In genomic region chr6:84102002-84102401, GRCm38 (mm10) we compare ENCODE assay signal across 22 mouse cellular contexts.
DNase-seq lines count a peak whose midpoint lies in the region; ATAC-seq and TF ChIP-seq lines count a peak whose summit lies in the region.
"Had no signal": no experiment of that assay in that cellular context is flagged by ENCODE, and none has a peak within 500 bp of the region (broad histone marks: within the 10 kb centered on the region; RNA-seq: fewer than 3 reads in every experiment).

No protein-coding gene starts in this region.

- no peaks in the 10 kb centered on the region for H3K36me3 ChIP-seq in kidney, embryonic 16.5 days (ENCODE audit: insufficient read depth, low read length)
- H3K36me3 ChIP-seq in kidney, adult 2 months (ENCODE audit: control insufficient read depth, insufficient read depth, low read length): no peaks in the 10 kb centered on the region
- H3K36me3 ChIP-seq in intestine, embryonic 14.5 days (ENCODE audit: control insufficient read depth, insufficient read depth, low read length): no peaks in the 10 kb centered on the region
- no peaks in the 10 kb centered on the region for H3K36me3 ChIP-seq in limb, embryonic 11.5 days (ENCODE audit: control insufficient read depth, insufficient read depth, low read length)
- no peaks in the 10 kb centered on the region for H3K36me3 ChIP-seq in neural tube, embryonic 13.5 days
- H3K36me3 ChIP-seq: limb, embryonic 15.5 days; liver, embryonic 15.5 days had no signal

- H3K4me2 ChIP-seq in kidney, embryonic 16.5 days (replicated peaks; ENCODE audit: low read depth, low read length): 0 out of 2 replicates have a peak overlapping the region, but pooled peaks have one; percentile 18
- no peak overlapping the region for H3K4me2 ChIP-seq in intestine, embryonic 14.5 days (ENCODE audit: low read length)
- H3K4me2 ChIP-seq in limb, embryonic 11.5 days (ENCODE audit: low read depth, severe bottlenecking): no peak overlapping the region
- peak overlapping the region; percentile 3; the same call in 1 of the 2 replicates for H3K4me2 ChIP-seq in neural tube, embryonic 13.5 days
- H3K4me2 ChIP-seq: heart, embryonic 13.5 days; hindbrain, embryonic 14.5 days; limb, embryonic 15.5 days; liver, embryonic 15.5 days had no signal

- peaks cover 24% of the 10 kb centered on the region; the same call in 1 of the 2 replicates for H3K4me1 ChIP-seq in kidney, embryonic 16.5 days (ENCODE audit: insufficient read depth, low read length)
- no peaks in the 10 kb centered on the region for H3K4me1 ChIP-seq in kidney, adult 2 months (ENCODE audit: control insufficient read depth, insufficient read depth, low read length)
- H3K4me1 ChIP-seq in intestine, embryonic 14.5 days (replicated peaks; ENCODE audit: control insufficient read depth, insufficient read depth, low read length): peaks cover 18% of the 10 kb centered on the region
- peaks cover 53% of the 10 kb centered on the region for H3K4me1 ChIP-seq in limb, embryonic 11.5 days (ENCODE audit: control insufficient read depth, insufficient read depth, low read length)
- H3K4me1 ChIP-seq in neural tube, embryonic 13.5 days (replicated peaks): peaks cover 30% of the 10 kb centered on the region
- H3K4me1 ChIP-seq: liver, embryonic 15.5 days had no signal

- TF ChIP-seq CTCF in kidney, adult 2 months (conservative IDR thresholded peaks at IDR 0.05; ENCODE audit: insufficient read depth, insufficient read length, low read depth, low read length): no peak

- no peak overlapping the region for H3K4me3 ChIP-seq in kidney, embryonic 16.5 days (ENCODE audit: low read length)
- no peak overlapping the region for H3K4me3 ChIP-seq in kidney, adult 2 months (ENCODE audit: insufficient read depth, low read depth, low read length)
- no peak overlapping the region for H3K4me3 ChIP-seq in intestine, embryonic 14.5 days (ENCODE audit: low read depth, low read length)
- no peak overlapping the region for H3K4me3 ChIP-seq in limb, embryonic 11.5 days (ENCODE audit: low read depth, low read length)
- H3K4me3 ChIP-seq in neural tube, embryonic 13.5 days: no peak overlapping the region
- H3K4me3 ChIP-seq: erythroblast, embryonic 14.5 days; gastrocnemius, adult 2 months; heart, embryonic 13.5 days; layer of hippocampus, adult 2 months; limb, embryonic 15.5 days; liver, embryonic 15.5 days had no signal

- no peak for TF ChIP-seq POLR2A in kidney, adult 2 months (IDR thresholded peaks at IDR 0.05; ENCODE audit: low read depth, low read length)

- WGBS in kidney, embryonic 16.5 days: 18% methylated on average over 15 of the region's 15 CpGs
- 35% methylated on average over 15 of the region's 15 CpGs for WGBS in kidney, adult 2 months
- 34% methylated on average over 15 of the region's 15 CpGs for WGBS in intestine, embryonic 14.5 days
- 14% methylated on average over 15 of the region's 15 CpGs for WGBS in limb, embryonic 11.5 days
- 23% methylated on average over 15 of the region's 15 CpGs for WGBS in neural tube, embryonic 13.5 days

- H3K27me3 ChIP-seq in kidney, embryonic 16.5 days (ENCODE audit: insufficient read depth, low read length): peaks cover 63% of the 10 kb centered on the region
- H3K27me3 ChIP-seq in kidney, adult 2 months (replicated peaks; ENCODE audit: control insufficient read depth, insufficient read depth, low read length): no peaks in the 10 kb centered on the region
- peaks cover 10% of the 10 kb centered on the region; the same call in 1 of the 2 replicates for H3K27me3 ChIP-seq in intestine, embryonic 14.5 days (replicated peaks; ENCODE audit: control insufficient read depth, insufficient read depth, low read length)
- no peaks in the 10 kb centered on the region for H3K27me3 ChIP-seq in limb, embryonic 11.5 days (ENCODE audit: control insufficient read depth, insufficient read depth, low read length)
- H3K27me3 ChIP-seq in neural tube, embryonic 13.5 days: peaks cover 49% of the 10 kb centered on the region

- H3K9me3 ChIP-seq in kidney, embryonic 16.5 days (ENCODE audit: low read length): no peaks in the 10 kb centered on the region
- no peaks in the 10 kb centered on the region for H3K9me3 ChIP-seq in intestine, embryonic 14.5 days (ENCODE audit: control insufficient read depth, low read length)
- no peaks in the 10 kb centered on the region for H3K9me3 ChIP-seq in limb, embryonic 11.5 days (ENCODE audit: control insufficient read depth, low read length)
- no peaks in the 10 kb centered on the region for H3K9me3 ChIP-seq in neural tube, embryonic 13.5 days
- H3K9me3 ChIP-seq: heart, embryonic 13.5 days; limb, embryonic 15.5 days; liver, embryonic 15.5 days had no signal

- no peak overlapping the region for H3K27ac ChIP-seq in kidney, embryonic 16.5 days (ENCODE audit: low read length)
- H3K27ac ChIP-seq in kidney, adult 2 months (ENCODE audit: insufficient read depth, low read depth, low read length): no peak overlapping the region
- H3K27ac ChIP-seq in intestine, embryonic 14.5 days (ENCODE audit: low read depth): no peak overlapping the region
- peak overlapping the region; percentile 76 for H3K27ac ChIP-seq in limb, embryonic 11.5 days (replicated peaks; ENCODE audit: low read depth, low read length)
- no peak overlapping the region for H3K27ac ChIP-seq in neural tube, embryonic 13.5 days (replicated peaks)
- H3K27ac ChIP-seq: gastrocnemius, adult 2 months; heart, embryonic 13.5 days; hindbrain, embryonic 14.5 days; layer of hippocampus, adult 2 months; limb, embryonic 15.5 days; liver, embryonic 15.5 days had no signal

- ATAC-seq in kidney, embryonic 16.5 days (ENCODE audit: low FRiP score, low TSS enrichment): no peak
- peak; percentile 34; the same call in 1 of the 2 replicates for ATAC-seq in intestine, embryonic 14.5 days (replicated peaks; ENCODE audit: low FRiP score, low TSS enrichment, low read depth)
- ATAC-seq in limb, embryonic 11.5 days (ENCODE audit: insufficient number of reproducible peaks, low FRiP score, low TSS enrichment, low read depth): 0 out of 2 replicates have a peak, but pooled peaks have one; percentile 16
- ATAC-seq in neural tube, embryonic 13.5 days (ENCODE audit: low read depth): no peak
- ATAC-seq: forebrain, embryonic 16.5 days; lung, postnatal 0 days had no signal

- DNase-seq in kidney, adult 2 months: no peak
- no peak for DNase-seq in intestine, embryonic 14.5 days (ENCODE audit: low spot score)
- peak; percentile 75 for DNase-seq in limb, embryonic 11.5 days (ENCODE audit: low spot score)
- DNase-seq in left cerebral cortex, adult 8-10 months (ENCODE audit: low spot score in 2 of 2): no peak
- DNase-seq in thymus, postnatal 25 days: no peak
- DNase-seq: cerebellum, adult 2 months; cerebellum, postnatal 36 days; gastrocnemius, adult 2 months; kidney, adult 8-10 months; midbrain, embryonic 14.5 days; retina, postnatal 1 day; thymus, postnatal 14 days had no signal

- no peak overlapping the region for H3K9ac ChIP-seq in kidney, embryonic 16.5 days (replicated peaks; ENCODE audit: low read length)
- no peak overlapping the region for H3K9ac ChIP-seq in intestine, embryonic 14.5 days (ENCODE audit: low read length)
- H3K9ac ChIP-seq in limb, embryonic 11.5 days (ENCODE audit: low read length): no peak overlapping the region
- H3K9ac ChIP-seq in neural tube, embryonic 13.5 days: no peak overlapping the region
- H3K9ac ChIP-seq: heart, embryonic 13.5 days; hindbrain, embryonic 14.5 days; limb, embryonic 15.5 days; liver, embryonic 15.5 days had no signal

Comparison
In these comparisons a context has a peak if more than half of its experiments do, and no peak if none do; other contexts are left out.
1. ATAC-seq: peak in intestine, embryonic 14.5 days (single experiment) and limb, embryonic 11.5 days (single experiment); none in kidney, embryonic 16.5 days (single experiment) and neural tube, embryonic 13.5 days (single experiment).
2. H3K4me2 ChIP-seq: peak in kidney, embryonic 16.5 days (single experiment) and neural tube, embryonic 13.5 days (single experiment); none in intestine, embryonic 14.5 days (single experiment) and limb, embryonic 11.5 days (single experiment).